Mouse (Mus musculus) spleen, adult 2 months (tissue): ENCODE measurements around the gene Atl3. TPM values are rescaled to one million over a fixed set of nuclear protein-coding genes. Genes with fewer than 3 reads are reported as not detected.

Experiments used
- DNase-seq, 2 experiments: peaks; one replicate each; pipeline versions ENCODE4 v3.0.0 to v3.0.0-alpha.2; 2012 to 2021; ENCODE audit warnings: low spot score in 2 of 2, low read depth in 1 of 2
- H3K27ac ChIP-seq: fragments of 200-500 bp; 2 replicates; pipeline ENCODE4 v1.5.1; 2012; ENCODE audit warnings: low read length, inconsistent platforms; ENCODE audit not compliant: insufficient read depth
- H3K27me3 ChIP-seq: fragments of 200-500 bp; 2 replicates; pipeline ENCODE4 v1.6.1; 2012; ENCODE audit warnings: mild to moderate bottlenecking, moderate library complexity, low read length, inconsistent platforms; ENCODE audit not compliant: control insufficient read depth, insufficient read depth
- H3K36me3 ChIP-seq: fragments of 200-500 bp; 2 replicates; pipeline ENCODE4 v1.6.1; 2012; ENCODE audit warnings: mild to moderate bottlenecking, low read length, inconsistent platforms; ENCODE audit not compliant: control insufficient read depth, insufficient read depth
- H3K4me1 ChIP-seq: fragments of 200-500 bp; 2 replicates; pipeline ENCODE4 v1.6.1; 2011; ENCODE audit warnings: inconsistent platforms; ENCODE audit not compliant: control insufficient read depth, insufficient read depth, insufficient read length
- H3K4me3 ChIP-seq: fragments of 200-500 bp; 2 replicates; pipeline ENCODE4 v1.5.1; 2011; ENCODE audit warnings: mild to moderate bottlenecking, inconsistent platforms; ENCODE audit not compliant: insufficient read depth, insufficient read length; ENCODE audit errors: extremely low read depth
- CTCF ChIP-seq: fragments of 200-500 bp; IDR thresholded peaks from 2 replicates; pipeline ENCODE4 v1.5.1; 2011; ENCODE audit warnings: mild to moderate bottlenecking, inconsistent platforms; ENCODE audit not compliant: insufficient read depth, insufficient read length, insufficient replicate concordance; ENCODE audit errors: extremely low read depth
- POLR2A ChIP-seq: fragments of 200-500 bp; IDR thresholded peaks from 2 replicates; pipeline ENCODE4 v1.6.1; 2011; ENCODE audit warnings: low read depth, low read length, inconsistent platforms
- WGBS: fragments of 180-500 bp; shearing (Covaris S2); methylation state at CpG from one replicate; pipeline ENCODE4 v1.1.7; 2018; 5-methylcytosine and 5-hydroxymethylcytosine counted together
- polyA plus RNA-seq: library from polyadenylated mRNA; depleted of rRNA; stranded (reverse); fragments of >200 nt; gene quantifications from 2 replicates; pipeline ENCODE4 v1.2.3, GENCODE M21; 2012

The Atl3 gene
- polyA plus RNA-seq, 1 experiment, result 6.7 TPM

GRCm38 (mm10) chr19:7470643-7471042 is 23.2 kb upstream of the Atl3 start:
- Histone ChIP-seq H3K27me3 (no peaks in the 10 kb centered on the region), H3K36me3 (peaks cover 3% of the 10 kb centered on the region; the same call in 1 of the 2 replicates), H3K4me3 (no peak overlapping the region), H3K27ac (no peak overlapping the region), H3K4me1 (no peaks in the 10 kb centered on the region)
- DNase-seq, result no peak
- TF ChIP-seq CTCF, result no peak
- no peak for TF ChIP-seq POLR2A
- 88% methylated on average over 2 of the region's 2 CpGs for WGBS

- H3K4me3 ChIP-seq, result no peak overlapping the region
- H3K27me3 ChIP-seq, result no peaks in the 10 kb centered on the region
- TF ChIP-seq CTCF, result no peak
- TF ChIP-seq POLR2A, result no peak
- WGBS, result 96% methylated on average over 3 of the region's 3 CpGs
- DNase-seq, result no peak
- peaks cover 4% of the 10 kb centered on the region; the same call in 1 of the 2 replicates for H3K4me1 ChIP-seq
- no peaks in the 10 kb centered on the region for H3K36me3 ChIP-seq
- no peak overlapping the region for H3K27ac ChIP-seq
These were observed 14.0 kb upstream of the Atl3 start for GRCm38 (mm10) chr19:7479751-7480248.

- 10% methylated on average over 12 of the region's 12 CpGs for WGBS
- peak overlapping the region; percentile 55 for H3K4me3 ChIP-seq
- H3K27me3 ChIP-seq, result no peaks in the 10 kb centered on the region
- H3K4me1 ChIP-seq, result peaks cover 4% of the 10 kb centered on the region; the same call in 1 of the 2 replicates
- DNase-seq, result no peak
- TF ChIP-seq CTCF, result no peak
- TF ChIP-seq POLR2A, result no peak
- H3K36me3 ChIP-seq, result no peaks in the 10 kb centered on the region
- H3K27ac ChIP-seq, result no peak overlapping the region
These were observed 12.1 kb upstream of the Atl3 start for GRCm38 (mm10) chr19:7481541-7482265.

GRCm38 (mm10) chr19:7482266-7482598 is 11.6 kb upstream of the Atl3 start:
- under 1% methylated on average over 7 of the region's 7 CpGs for WGBS
- TF ChIP-seq POLR2A, result no peak
- H3K36me3 ChIP-seq, result no peaks in the 10 kb centered on the region
- peaks cover 4% of the 10 kb centered on the region; the same call in 1 of the 2 replicates for H3K4me1 ChIP-seq
- H3K27me3 ChIP-seq, result no peaks in the 10 kb centered on the region
- H3K4me3 ChIP-seq, result peak overlapping the region; percentile 98
- no peak for DNase-seq
- H3K27ac ChIP-seq, result peak overlapping the region; percentile 86; the same call in 1 of the 2 replicates

- TF ChIP-seq POLR2A (peak; percentile 89), CTCF (no peak)
- peaks cover 6% of the 10 kb centered on the region; the same call in 1 of the 2 replicates for H3K4me1 ChIP-seq
These were observed 11.0 kb upstream of the Atl3 start, which contains the start of gene Rtn3 for GRCm38 (mm10) chr19:7482599-7483511. TSS of gene Rtn3 (minus strand) at chr19:7483281.

GRCm38 (mm10) chr19:7483512-7483882 is 10.3 kb upstream of the Atl3 start:
- no peaks in the 10 kb centered on the region for H3K27me3 ChIP-seq
- H3K4me3 ChIP-seq, result peak overlapping the region; percentile 48
- under 1% methylated on average over 6 of the region's 6 CpGs for WGBS
- peak in 1 of 2 experiments; percentile 16 for DNase-seq
- TF ChIP-seq POLR2A, result no peak
- no peak for TF ChIP-seq CTCF
- no peak overlapping the region for H3K27ac ChIP-seq
- no peaks in the 10 kb centered on the region for H3K36me3 ChIP-seq
- H3K4me1 ChIP-seq, result peaks cover 11% of the 10 kb centered on the region; the same call in 1 of the 2 replicates

More at GRCm38 (mm10) chr19:7482599-7483511, 11.0 kb upstream of the Atl3 start, which contains the start of gene Rtn3:
- no peaks in the 10 kb centered on the region for H3K27me3 ChIP-seq
- peak within 1 kb of the TSS; percentile 86 for H3K27ac ChIP-seq
- peak; percentile 88 to 96 for DNase-seq
- WGBS, result under 1% methylated on average over 80 of the region's 80 CpGs
- H3K4me3 ChIP-seq, result peak within 1 kb of the TSS; percentile 98
- H3K36me3 ChIP-seq, result no peaks in the 10 kb centered on the region
